Mouse (Mus musculus) liver, postnatal 0 days (tissue): ENCODE results near the gene Clec1b.

Experiments used
- CTCF ChIP-seq: sonication (generic); IDR thresholded peaks from 2 replicates; pipeline ENCODE4 v1.5.1; 2016; ENCODE audit warnings: antibody characterized with exemption, low read depth
- EP300 ChIP-seq: IDR thresholded peaks from 2 replicates; pipeline ENCODE4 v1.6.1; 2016; ENCODE audit warnings: antibody characterized with exemption, low read depth, mild to moderate bottlenecking

DNA sequence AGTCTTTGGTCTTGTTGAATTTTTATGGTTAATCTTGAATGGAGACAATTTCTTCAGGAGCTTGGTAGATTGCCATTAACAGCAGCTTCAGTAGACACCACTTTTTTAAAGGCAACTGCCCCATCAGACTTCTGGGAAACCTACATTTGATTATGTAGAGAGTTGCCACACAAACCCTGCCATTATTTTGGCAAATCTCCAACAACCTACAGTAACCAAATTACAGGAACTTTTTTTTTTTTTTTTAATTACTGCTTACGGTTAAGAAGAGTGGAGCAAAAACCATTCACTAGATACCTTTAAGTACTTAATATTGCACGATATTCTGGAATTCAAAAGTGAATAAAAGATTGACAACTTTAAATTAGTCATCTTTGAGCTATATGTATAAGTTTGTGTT, 37.6 kb upstream of the Clec1b start:
- TF ChIP-seq EP300, result no peak
- no peak for TF ChIP-seq CTCF
